In the genomic region with DNA sequence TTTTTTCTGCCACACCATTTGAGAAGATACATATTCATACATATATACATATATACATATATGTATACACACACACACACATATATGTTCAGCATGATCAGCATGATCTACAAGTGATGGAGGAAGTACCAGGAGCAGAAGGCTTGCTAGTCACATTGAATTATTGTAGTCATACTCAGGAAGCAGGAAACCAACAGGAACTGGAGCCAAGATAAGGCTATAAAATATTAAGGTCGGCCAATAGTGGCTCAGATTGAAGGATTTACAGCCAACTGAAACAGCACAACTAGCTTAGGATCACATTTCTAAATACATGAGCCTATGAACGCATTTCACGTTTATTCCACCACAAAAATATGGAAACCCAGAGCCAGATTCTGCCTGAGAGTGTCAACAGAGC, we compare ENCODE assay signal across 25 mouse cellular contexts. TPM values are rescaled to one million over a fixed set of nuclear protein-coding genes. Genes with fewer than 3 reads are reported as not detected.
"Had no signal": no experiment of that assay in that cellular context is flagged by ENCODE, and none has a peak within 500 bp of the region (broad histone marks: within the 10 kb centered on the region; RNA-seq: fewer than 3 reads in every experiment).

No protein-coding gene starts in this region.

- H3K4me2 ChIP-seq: intestine, embryonic 15.5 days; limb, embryonic 12.5 days; limb, embryonic 15.5 days; liver, embryonic 11.5 days; lung, embryonic 14.5 days; midbrain, embryonic 13.5 days; neural tube, embryonic 12.5 days; neural tube, embryonic 15.5 days had no signal

- H3K9me3 ChIP-seq: intestine, embryonic 15.5 days; limb, embryonic 12.5 days; limb, embryonic 15.5 days; megakaryocyte, embryonic 14.5 days; midbrain, embryonic 10.5 days; midbrain, embryonic 13.5 days; neural tube, embryonic 12.5 days; neural tube, embryonic 15.5 days had no signal

- DNase-seq: layer of hippocampus, postnatal 36 days; left cerebral cortex, postnatal 4 days; liver, postnatal 0 days; lung, embryonic 14.5 days; right cerebral cortex, adult 18-20 months; right cerebral cortex, postnatal 14 days; right cerebral cortex, postnatal 4 days; thymus, adult 2 months; thymus, postnatal 14 days; thymus, postnatal 4 days had no signal

- H3K36me3 ChIP-seq: intestine, embryonic 15.5 days; limb, embryonic 12.5 days; limb, embryonic 15.5 days; midbrain, embryonic 10.5 days; midbrain, embryonic 13.5 days; neural tube, embryonic 12.5 days; neural tube, embryonic 15.5 days had no signal

- ATAC-seq: intestine, embryonic 15.5 days; liver, postnatal 0 days; lung, postnatal 0 days; midbrain, embryonic 13.5 days had no signal

- H3K4me3 ChIP-seq: intestine, embryonic 15.5 days; left cerebral cortex, adult 2 months; limb, embryonic 12.5 days; limb, embryonic 15.5 days; megakaryocyte, embryonic 14.5 days; midbrain, embryonic 10.5 days; midbrain, embryonic 13.5 days; neural tube, embryonic 12.5 days; neural tube, embryonic 15.5 days had no signal

- H3K27me3 ChIP-seq: intestine, embryonic 15.5 days; limb, embryonic 12.5 days; limb, embryonic 15.5 days; megakaryocyte, embryonic 14.5 days; midbrain, embryonic 13.5 days; neural tube, embryonic 12.5 days; neural tube, embryonic 15.5 days had no signal

- H3K4me1 ChIP-seq: intestine, embryonic 15.5 days; limb, embryonic 12.5 days; limb, embryonic 15.5 days; megakaryocyte, embryonic 14.5 days; midbrain, embryonic 10.5 days; midbrain, embryonic 13.5 days; neural tube, embryonic 12.5 days; neural tube, embryonic 15.5 days had no signal

- H3K27ac ChIP-seq: intestine, embryonic 15.5 days; left cerebral cortex, adult 2 months; limb, embryonic 12.5 days; limb, embryonic 15.5 days; liver, embryonic 14.5 days; macrophage; midbrain, embryonic 10.5 days; midbrain, embryonic 13.5 days; neural tube, embryonic 12.5 days; neural tube, embryonic 15.5 days; stomach, postnatal 0 days had no signal

- H3K9ac ChIP-seq: intestine, embryonic 15.5 days; limb, embryonic 12.5 days; limb, embryonic 15.5 days; liver, embryonic 14.5 days; liver, postnatal 0 days; lung, embryonic 14.5 days; midbrain, embryonic 13.5 days; neural tube, embryonic 12.5 days; neural tube, embryonic 15.5 days had no signal

RNA-seq across cellular contexts. Expression of a gene that starts 14.0 kb away (rescaled TPM):
- polyA plus RNA-seq: intestine, embryonic 15.5 days; liver, embryonic 11.5 days; liver, embryonic 14.5 days; liver, postnatal 0 days; lung, embryonic 14.5 days; lung, postnatal 0 days; midbrain, embryonic 13.5 days; stomach, embryonic 14.5 days; stomach, postnatal 0 days had no signal
